Mouse (Mus musculus): ENCODE data around the gene Plbd2.

GRCm38 (mm10) chr5:120497071-120497470 lies 6.4 kb downstream of the Plbd2 start:
- TF ChIP-seq CTCF (IDR thresholded peaks at IDR 0.05; ENCODE audit: extremely low read depth, insufficient read depth, insufficient read length, insufficient replicate concordance) (no peak), POLR2A (IDR thresholded peaks at IDR 0.05; ENCODE audit: low read depth, low read length) (no peak)
